Mouse (Mus musculus) heart, adult 2 months (tissue): ENCODE data around the gene Nos1.

Experiments used
- CTCF ChIP-seq: fragments of 200-600 bp; IDR thresholded peaks from 2 replicates; pipeline ENCODE4 v1.8.1; 2022; ENCODE audit warnings: antibody characterized with exemption, mild to moderate bottlenecking, moderate library complexity
- POLR2A ChIP-seq: fragments of 200-500 bp; IDR thresholded peaks from 2 replicates; pipeline ENCODE4 v1.6.1; 2011; ENCODE audit warnings: mild to moderate bottlenecking, low read depth, low read length, control low read depth; ENCODE audit not compliant: insufficient read depth

GRCm38 (mm10) chr5:117889571-117889970 is 108.7 kb downstream of the Nos1 start:
- TF ChIP-seq CTCF (no peak), POLR2A (no peak)
